Mouse (Mus musculus) cerebellum, postnatal 14 days (tissue): ENCODE measurements around the gene Gja6.

Experiments
- DNase-seq, 2 experiments: peaks; one replicate each; pipeline ENCODE4 v3.0.0; 2021; ENCODE audit warnings: mixed read lengths in 2 of 2

The Gja6 gene

GRCm38 (mm10) chrX:160906952-160907351 is at the start of gene Gja6:
Gene Gja6 (minus strand): TSS chrX:160907052.
- no peak for DNase-seq

- no peak for DNase-seq
Observed at GRCm38 (mm10) chrX:160949583-160949982, 42.7 kb upstream of the Gja6 start.

DNA sequence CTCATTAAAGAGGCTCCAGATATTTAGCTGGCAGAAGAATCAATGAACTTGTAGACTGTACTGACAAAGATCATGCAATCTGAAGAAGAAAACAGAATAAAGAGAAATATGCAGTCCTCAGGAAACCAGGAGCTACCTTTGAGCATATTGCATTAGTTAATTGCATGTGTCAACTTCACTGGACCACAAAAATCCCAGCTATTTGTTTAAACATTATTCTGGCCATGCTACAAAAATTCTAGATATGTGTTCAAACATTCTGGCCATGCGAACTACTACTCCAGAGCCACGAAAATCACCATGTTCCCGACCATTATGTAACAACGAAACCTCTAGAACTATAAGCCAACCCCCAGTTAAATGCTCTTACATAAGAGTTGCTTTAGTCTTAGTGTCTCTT is 37.9 kb upstream of the Gja6 start:
- no peak for DNase-seq

GRCm38 (mm10) chrX:160935541-160935940 is 28.7 kb upstream of the Gja6 start:
- DNase-seq = peak; percentile 17 to 19

GRCm38 (mm10) chrX:160930656-160931055 is 23.8 kb upstream of the Gja6 start:
- peak in 1 of 2 experiments; percentile 17 for DNase-seq

DNA sequence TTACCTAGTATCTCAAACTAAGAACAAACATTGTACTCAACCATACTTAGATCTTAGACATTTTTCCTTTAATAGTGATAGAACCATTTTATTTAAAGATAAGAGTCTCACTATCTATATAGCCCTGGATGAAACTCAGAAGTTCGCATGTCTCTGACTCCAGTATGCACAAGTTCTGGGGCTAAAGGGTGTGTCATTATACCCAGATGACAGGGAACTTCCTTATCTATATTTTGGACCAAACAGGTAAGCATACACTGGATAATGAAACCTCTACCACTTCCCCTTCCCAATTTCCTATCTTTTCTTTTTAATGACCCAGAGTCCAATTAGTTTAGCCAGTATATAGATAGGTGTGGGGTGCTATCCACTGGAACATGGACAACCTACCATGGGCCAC is 22.0 kb upstream of the Gja6 start:
- DNase-seq = no peak

GRCm38 (mm10) chrX:160919022-160919637 is 12.3 kb upstream of the Gja6 start:
- no peak for DNase-seq

DNA sequence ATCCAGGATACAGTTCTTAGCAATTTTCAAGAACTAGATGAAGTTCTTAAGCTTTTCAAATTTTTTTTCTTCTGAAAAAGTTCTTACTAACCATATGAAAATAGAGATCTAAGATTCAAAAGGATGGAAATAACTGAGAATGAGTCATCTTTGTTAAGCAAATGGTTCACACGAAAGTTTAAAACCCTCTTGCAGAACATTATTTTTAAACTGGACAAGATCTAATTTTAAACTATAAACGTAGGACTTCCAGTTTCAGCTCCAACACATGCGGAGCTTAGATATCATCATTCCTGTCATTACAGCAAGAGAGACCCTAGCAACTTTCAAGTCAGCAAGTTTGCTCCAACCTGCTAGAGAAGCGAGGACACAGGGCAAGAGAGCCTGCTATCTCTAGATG is 375 bp downstream of the Gja6 start:
- DNase-seq = no peak

DNA sequence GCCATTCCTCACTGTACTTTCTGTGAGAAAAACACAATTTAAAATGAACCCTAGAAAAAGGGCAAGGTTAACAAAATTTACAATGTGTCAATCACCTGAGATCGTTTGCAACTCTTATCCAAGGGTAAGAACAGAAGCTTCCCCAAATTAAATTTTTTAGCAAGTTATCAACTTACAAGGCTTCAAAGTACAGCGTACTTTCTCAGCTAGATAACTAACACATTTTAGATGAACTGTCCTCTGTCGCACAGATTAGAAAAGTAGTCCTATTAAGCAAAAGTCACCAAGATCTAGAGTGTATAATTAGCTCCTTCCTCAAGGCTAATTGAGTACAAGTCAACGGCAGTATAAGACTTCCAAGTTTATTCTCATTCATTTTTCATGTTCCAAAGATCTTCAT is 939 bp downstream of the Gja6 start:
- no peak for DNase-seq

DNA sequence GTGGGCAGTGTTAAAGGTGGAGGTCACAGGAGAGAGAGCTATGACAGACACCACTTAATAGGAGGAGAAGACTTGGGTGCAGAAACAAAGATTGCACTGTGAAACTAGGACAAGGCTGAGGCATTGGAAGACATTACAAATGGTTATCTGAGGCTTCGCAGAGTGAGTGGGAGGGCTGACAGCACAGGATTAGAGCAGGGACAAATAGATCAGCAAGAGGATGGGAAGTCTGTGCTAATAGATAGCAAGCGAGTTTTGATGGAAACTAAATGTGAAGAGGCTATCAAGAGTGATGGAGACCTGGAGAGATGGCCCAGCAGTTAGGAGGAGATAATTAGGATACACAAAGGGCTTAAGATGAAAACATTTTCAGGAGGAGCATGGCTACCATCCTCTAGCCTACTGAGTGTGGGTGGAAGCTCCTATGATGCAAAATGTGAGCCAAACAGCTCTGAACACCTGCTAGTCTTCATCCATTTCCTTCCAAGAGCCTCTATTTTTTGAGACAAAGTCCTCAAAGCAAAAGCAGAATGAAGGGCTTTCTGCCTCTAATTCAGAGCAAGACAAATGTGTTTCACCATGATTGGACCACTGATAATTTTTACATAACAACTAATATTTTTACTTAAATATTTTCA is 1.7 kb downstream of the Gja6 start:
- DNase-seq = peak in 1 of 2 experiments; percentile 12

GRCm38 (mm10) chrX:160901118-160901517 is 5.7 kb downstream of the Gja6 start:
- no peak for DNase-seq

GRCm38 (mm10) chrX:160892077-160892476 is 14.8 kb downstream of the Gja6 start:
- no peak for DNase-seq

DNA sequence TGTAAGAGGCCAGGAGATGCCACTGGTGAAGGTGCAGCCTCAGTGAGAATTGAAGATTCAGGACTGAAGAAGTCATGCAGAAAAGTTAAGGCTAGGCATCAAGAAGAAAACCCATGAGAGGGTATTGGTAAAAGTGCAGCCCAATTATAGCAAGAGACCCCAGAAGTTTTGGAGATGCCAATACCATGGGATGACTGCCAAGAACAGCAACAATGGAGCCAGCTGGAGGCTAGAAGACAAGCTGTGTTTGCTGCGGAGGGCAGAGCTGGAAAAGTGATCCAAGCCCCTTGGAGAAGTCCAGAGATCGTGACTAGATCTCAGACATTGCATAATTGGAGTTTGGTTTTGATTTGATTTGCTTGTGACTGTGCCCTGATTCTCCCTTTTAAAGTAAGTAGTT is 20.6 kb downstream of the Gja6 start:
- DNase-seq = no peak

GRCm38 (mm10) chrX:160866576-160866975 is 40.3 kb downstream of the Gja6 start:
- peak; percentile 9 to 43 for DNase-seq

DNA sequence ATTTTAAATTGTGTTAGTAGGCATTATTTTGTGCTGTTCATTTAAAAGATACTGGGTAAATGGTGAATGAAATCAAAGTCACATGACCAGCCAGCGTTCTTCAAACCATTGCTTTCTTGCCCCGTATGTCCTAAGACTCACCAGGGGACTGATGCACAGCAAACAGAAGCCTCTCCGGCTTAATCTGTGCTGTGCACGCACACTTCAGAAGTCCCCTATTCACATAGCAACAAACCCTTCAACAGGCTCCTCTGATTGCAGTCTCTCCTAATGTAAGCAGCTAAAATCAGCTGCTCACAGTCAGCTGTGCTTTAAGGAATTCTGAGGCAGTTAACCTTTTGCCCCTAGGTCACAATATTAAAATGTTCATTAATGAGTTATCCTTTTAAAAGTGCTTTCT is 41.8 kb downstream of the Gja6 start:
- no peak for DNase-seq

GRCm38 (mm10) chrX:160863689-160864383 is 43.0 kb downstream of the Gja6 start:
- DNase-seq = peak; percentile 6 to 34
